Mouse (Mus musculus) gastrocnemius, postnatal 10 days (tissue): ENCODE data around the gene Lipf. TPM values are rescaled to one million over a fixed set of nuclear protein-coding genes. Genes with fewer than 3 reads are reported as not detected.

ENCODE experiments used
- DNase-seq: peaks from one replicate; pipeline ENCODE4 v3.0.0; 2021; ENCODE audit warnings: mixed read lengths
- long read RNA-seq, 2 experiments: library from polyadenylated mRNA; stranded (forward); transcript quantifications; one replicate each; pipeline ENCODE4 v2.0.0; 2021
- total RNA-seq, 2 experiments: library from RNA; stranded (reverse); gene quantifications; 2 replicates each; pipeline ENCODE4 v1.2.3; 2021

Gene Lipf
- total RNA-seq: not detected
- long read RNA-seq, experiment 1: 0 reads
- long read RNA-seq, experiment 2: 0 reads

GRCm38 (mm10) chr19:33960887-33961286 is at the start of gene Lipf:
Gene Lipf, plus strand, starts transcription at chr19:33961187.
- DNase-seq: no peak

- no peak for DNase-seq
These were observed 36.9 kb upstream of the Lipf start for GRCm38 (mm10) chr19:33924099-33924498.

- no peak for DNase-seq
These were observed 18.0 kb downstream of the Lipf start for GRCm38 (mm10) chr19:33979007-33979406.

- DNase-seq: no peak
These were observed 22.1 kb downstream of the Lipf start for GRCm38 (mm10) chr19:33983043-33983442.

- no peak for DNase-seq
These were observed 47.0 kb downstream of the Lipf start, which contains the start of gene Lipk for GRCm38 (mm10) chr19:34008002-34008401. Gene Lipk, plus strand, starts transcription at chr19:34008290.

GRCm38 (mm10) chr19:34021440-34022172 is 60.6 kb downstream of the Lipf start:
- no peak for DNase-seq

- DNase-seq: no peak
These were observed 61.8 kb downstream of the Lipf start for GRCm38 (mm10) chr19:34022759-34023158.

Other genes with a start within 250 kb of the Lipf start
- gene Lipo2, start 209.8 kb upstream of the Lipf start, total RNA-seq: under 1 TPM; 0.12 to 0.20 TPM
- gene Lipo3, start 199.2 kb upstream of the Lipf start, total RNA-seq: 1 to 10 TPM; 5.3 TPM
- not detected for gene Lipo1, start 173.7 kb upstream of the Lipf start, total RNA-seq
- not detected for gene Lipk, start 47.1 kb downstream of the Lipf start, total RNA-seq
- not detected for gene Lipn, start 106.2 kb downstream of the Lipf start, total RNA-seq
- not detected for gene Lipm, start 139.7 kb downstream of the Lipf start, total RNA-seq
- gene Ankrd22, start 204.9 kb downstream of the Lipf start, total RNA-seq: not detected
- 1 to 10 TPM; 2.3 to 2.6 TPM for gene Stambpl1, start 231.0 kb downstream of the Lipf start, total RNA-seq